Mouse (Mus musculus): ENCODE measurements around the gene Gm28827. TPM values are rescaled to one million over a fixed set of nuclear protein-coding genes. Genes with fewer than 3 reads are reported as not detected.
"Not testable (repeated sequence)": the region's sequence is repeated elsewhere in the genome, so short reads cannot be mapped to it uniquely, and the experiment has no call there.

Gene Gm28827
- not detected in 2 replicates for total RNA-seq (2017)

DNA sequence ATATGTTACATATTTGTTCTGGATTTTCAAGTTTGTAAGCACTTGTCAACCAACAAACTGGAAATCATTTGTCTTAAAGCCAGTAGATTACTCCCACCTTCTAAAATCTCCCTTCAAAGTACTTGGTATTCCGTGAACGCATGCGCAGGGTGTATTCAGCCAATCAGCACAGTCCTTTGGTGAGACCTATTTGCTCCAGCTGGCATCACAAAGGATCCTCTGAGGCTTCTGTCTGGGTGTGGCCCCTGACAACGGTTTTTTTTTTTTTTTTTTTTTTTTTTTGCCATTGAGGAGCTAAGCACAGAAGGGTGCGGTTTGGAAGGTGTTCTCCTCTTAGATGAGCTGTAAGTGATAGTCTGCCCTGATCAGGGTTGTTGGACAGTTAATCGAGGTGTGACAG is at the start of gene Gm28827:
Gm28827 (plus strand) TSS at position 301 of the 400 bp plus-strand sequence.
- not testable (repeated sequence) for ATAC-seq (replicated peaks in 1 of 2; ENCODE audit: insufficient read depth in 1 of 2, low FRiP score in 2 of 2, low TSS enrichment in 1 of 2, low read depth in 1 of 2, poor library complexity in 2 of 2, severe bottlenecking in 2 of 2)
